Mouse (Mus musculus): ENCODE measurements around the gene Ftsj3. TPM values are rescaled to one million over a fixed set of nuclear protein-coding genes. Genes with fewer than 3 reads are reported as not detected.
"Not testable (repeated sequence)": the region's sequence is repeated elsewhere in the genome, so short reads cannot be mapped to it uniquely, and the experiment has no call there.

Ftsj3 gene
- polyA plus RNA-seq, 1 experiment, result 10.0 TPM

- Histone ChIP-seq H3K4me1 (ENCODE audit: control insufficient read depth, insufficient read depth, low read length) (no peaks in the 10 kb centered on the region; the same call in 1 of the 2 replicates), H3K4me3 (replicated peaks; ENCODE audit: extremely low read depth, low read depth, low read length) (no peak overlapping the region)
- DNase-seq, result no peak
- TF ChIP-seq POLR2A (IDR thresholded peaks at IDR 0.05; ENCODE audit: borderline replicate concordance, extremely low read depth, low read depth, low read length), result no peak
- no peak for TF ChIP-seq CTCF (IDR thresholded peaks at IDR 0.05; ENCODE audit: insufficient read depth, low read length)
- 69% methylated on average over 14 of the region's 14 CpGs for WGBS
Observed at GRCm38 (mm10) chr11:106260826-106261450, 5.1 kb upstream of the Ftsj3 start.

- 59% methylated on average over 5 of the region's 5 CpGs for WGBS
- H3K4me3 ChIP-seq (replicated peaks; ENCODE audit: extremely low read depth, low read depth, low read length), result peak overlapping the region; percentile 92
- no peak for DNase-seq
- no peaks in the 10 kb centered on the region; the same call in 1 of the 2 replicates for H3K4me1 ChIP-seq (ENCODE audit: control insufficient read depth, insufficient read depth, low read length)
- TF ChIP-seq POLR2A (IDR thresholded peaks at IDR 0.05; ENCODE audit: borderline replicate concordance, extremely low read depth, low read depth, low read length), result no peak
- TF ChIP-seq CTCF (IDR thresholded peaks at IDR 0.05; ENCODE audit: insufficient read depth, low read length), result no peak
Observed at GRCm38 (mm10) chr11:106256775-106257174, 896 bp upstream of the Ftsj3 start.

- Histone ChIP-seq H3K4me3 (replicated peaks; ENCODE audit: extremely low read depth, low read depth, low read length) (peak overlapping the region; percentile 92), H3K4me1 (ENCODE audit: control insufficient read depth, insufficient read depth, low read length) (no peaks in the 10 kb centered on the region; the same call in 1 of the 2 replicates)
- TF ChIP-seq POLR2A (IDR thresholded peaks at IDR 0.05; ENCODE audit: borderline replicate concordance, extremely low read depth, low read depth, low read length) (no peak), CTCF (IDR thresholded peaks at IDR 0.05; ENCODE audit: insufficient read depth, low read length) (no peak)
- WGBS, result 1% methylated on average over 22 of the region's 22 CpGs
- no peak for DNase-seq
Observed at GRCm38 (mm10) chr11:106255174-106255573, 705 bp downstream of the Ftsj3 start.

GRCm38 (mm10) chr11:106254767-106255166 lies 1.1 kb downstream of the Ftsj3 start:
- no peak for DNase-seq
- no peak for TF ChIP-seq CTCF (IDR thresholded peaks at IDR 0.05; ENCODE audit: insufficient read depth, low read length)
- no peak for TF ChIP-seq POLR2A (IDR thresholded peaks at IDR 0.05; ENCODE audit: borderline replicate concordance, extremely low read depth, low read depth, low read length)
- WGBS, result 22% methylated on average over 2 of the region's 2 CpGs

GRCm38 (mm10) chr11:106249326-106249725 lies 6.6 kb downstream of the Ftsj3 start:
- Histone ChIP-seq H3K4me1 (ENCODE audit: control insufficient read depth, insufficient read depth, low read length) (no peaks in the 10 kb centered on the region), H3K4me3 (replicated peaks; ENCODE audit: extremely low read depth, low read depth, low read length) (no peak overlapping the region)
- no peak for DNase-seq
- TF ChIP-seq CTCF (IDR thresholded peaks at IDR 0.05; ENCODE audit: insufficient read depth, low read length), result no peak
- TF ChIP-seq POLR2A (IDR thresholded peaks at IDR 0.05; ENCODE audit: borderline replicate concordance, extremely low read depth, low read depth, low read length), result no peak
- WGBS, result 84% methylated on average over 7 of the region's 7 CpGs

More at GRCm38 (mm10) chr11:106254767-106255166, 1.1 kb downstream of the Ftsj3 start:
- Histone ChIP-seq H3K4me3 (replicated peaks; ENCODE audit: extremely low read depth, low read depth, low read length) (no peak overlapping the region), H3K4me1 (ENCODE audit: control insufficient read depth, insufficient read depth, low read length) (no peaks in the 10 kb centered on the region; the same call in 1 of the 2 replicates)

GRCm38 (mm10) chr11:106246834-106247233 lies 9.0 kb downstream of the Ftsj3 start:
- DNase-seq, result no peak
- TF ChIP-seq CTCF (IDR thresholded peaks at IDR 0.05; ENCODE audit: insufficient read depth, low read length) (peak; percentile 29; the same call in 1 of the 2 replicates), POLR2A (IDR thresholded peaks at IDR 0.05; ENCODE audit: borderline replicate concordance, extremely low read depth, low read depth, low read length) (no peak)
- WGBS, result 95% methylated on average over 1 of the region's 1 CpGs
- H3K4me1 ChIP-seq (ENCODE audit: control insufficient read depth, insufficient read depth, low read length), result no peaks in the 10 kb centered on the region
- no peak overlapping the region for H3K4me3 ChIP-seq (replicated peaks; ENCODE audit: extremely low read depth, low read depth, low read length)

GRCm38 (mm10) chr11:106233978-106234377 lies 21.9 kb downstream of the Ftsj3 start:
- H3K4me3 ChIP-seq (replicated peaks; ENCODE audit: extremely low read depth, low read depth, low read length); H3K4me1 ChIP-seq (ENCODE audit: control insufficient read depth, insufficient read depth, low read length); DNase-seq: not testable (repeated sequence)
- 81% methylated on average over 8 of the region's 8 CpGs for WGBS

- whole genome bisulfite sequencing, result 73% methylated on average over 3 of the region's 3 CpGs
- Histone ChIP-seq H3K4me1 (ENCODE audit: control insufficient read depth, insufficient read depth, low read length) (peaks cover 9% of the 10 kb centered on the region), H3K4me3 (replicated peaks; ENCODE audit: extremely low read depth, low read depth, low read length) (no peak overlapping the region)
- no peak for DNase-seq
- no peak for TF ChIP-seq CTCF (IDR thresholded peaks at IDR 0.05; ENCODE audit: insufficient read depth, low read length)
- TF ChIP-seq POLR2A (IDR thresholded peaks at IDR 0.05; ENCODE audit: borderline replicate concordance, extremely low read depth, low read depth, low read length), result no peak
Observed at GRCm38 (mm10) chr11:106220603-106221002, 35.3 kb downstream of the Ftsj3 start.

- peak; percentile 87 for DNase-seq
- H3K4me1 ChIP-seq (ENCODE audit: control insufficient read depth, insufficient read depth, low read length), result peaks cover 5% of the 10 kb centered on the region
- TF ChIP-seq CTCF (IDR thresholded peaks at IDR 0.05; ENCODE audit: insufficient read depth, low read length) (no peak), POLR2A (IDR thresholded peaks at IDR 0.05; ENCODE audit: borderline replicate concordance, extremely low read depth, low read depth, low read length) (peak; percentile 66; the same call in 1 of the 2 replicates)
- peak within 1 kb of the TSS; percentile 93 for H3K4me3 ChIP-seq (replicated peaks; ENCODE audit: extremely low read depth, low read depth, low read length)
- WGBS, result under 1% methylated on average over 70 of the region's 70 CpGs
Observed at GRCm38 (mm10) chr11:106216730-106217490, 39.0 kb downstream of the Ftsj3 start, which contains the start of gene Ddx42. Ddx42 (plus strand) TSS chr11:106216926.

Data from lung, adult 2 months (tissue).